Mouse (Mus musculus): ENCODE results near the gene Podnl1.

DNA sequence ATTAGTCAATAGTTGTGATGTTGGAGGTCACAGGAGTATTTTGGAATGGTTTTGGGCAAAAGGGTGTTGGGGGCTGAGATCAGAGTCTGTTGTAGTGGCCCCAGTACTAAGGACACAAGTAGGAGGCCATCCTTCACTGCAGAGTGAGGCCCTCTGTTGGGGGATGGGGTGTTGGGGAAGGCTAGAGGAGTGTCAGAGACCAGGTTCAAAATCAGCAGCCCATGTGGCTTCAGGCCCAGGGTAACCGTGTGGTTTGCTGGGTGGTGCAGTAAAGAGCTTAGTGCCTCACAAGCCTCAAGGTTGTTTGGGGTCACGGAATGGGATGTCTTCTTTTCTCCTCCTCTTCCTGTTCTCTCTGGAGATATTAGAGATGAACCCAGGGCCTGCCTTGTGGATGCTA is 953 bp downstream of the Podnl1 start:
- TF ChIP-seq EP300 (IDR thresholded peaks at IDR 0.05; ENCODE audit: low read depth) (no peak), CTCF (IDR thresholded peaks at IDR 0.05; ENCODE audit: low read depth) (no peak)
